Mouse (Mus musculus): ENCODE results near the gene Defb43.

- TF ChIP-seq CTCF (IDR thresholded peaks at IDR 0.05; ENCODE audit: low read depth, low read length): no peak
- TF ChIP-seq POLR2A (IDR thresholded peaks at IDR 0.05; ENCODE audit: insufficient read depth, low read length): no peak
Measured at GRCm38 (mm10) chr14:63062184-63062583, 50.6 kb downstream of the Defb43 start.

Measured in ES-Bruce4 (cell line).